Mouse (Mus musculus) adrenal gland (tissue): ENCODE data around the gene Cdkn2aipnl.

Source experiments
- intact Hi-C: fragments of 180-260 bp; cut with DNase I; formaldehyde crosslinking; loops from one replicate; pipeline ENCODE4 v1.15.1; 2025

Gene Cdkn2aipnl

GRCm38 (mm10) chr11:52003505-52003771, 36.0 kb downstream of the Cdkn2aipnl start:
- intact Hi-C loops, result no loop called here

- intact Hi-C loops, result no loop called here
Measured at GRCm38 (mm10) chr11:52003772-52004528, 36.5 kb downstream of the Cdkn2aipnl start, which contains the start of gene Cdkl3. Gene Cdkl3, plus strand, starts transcription at chr11:52004221.

GRCm38 (mm10) chr11:52005586-52005985, 38.1 kb downstream of the Cdkn2aipnl start:
- intact Hi-C loops, result no loop called here

- intact Hi-C loops, result no loop called here
Measured at GRCm38 (mm10) chr11:52011011-52011410, 43.5 kb downstream of the Cdkn2aipnl start.

- intact Hi-C loops, result no loop called here
Measured at GRCm38 (mm10) chr11:52011541-52011940, 44.1 kb downstream of the Cdkn2aipnl start.

- intact Hi-C loops, result no loop called here
Measured at GRCm38 (mm10) chr11:52018217-52018616, 50.8 kb downstream of the Cdkn2aipnl start.
